Mouse (Mus musculus) limb, embryonic 14.5 days (tissue): ENCODE measurements at regions not wholly inside any gene's neighbourhood (a gene's known extent, or its start where the extent isn't known, plus 50 kb on each side); places are given as distances from the start of the nearest gene placed in this dataset.

Experiments used
- ATAC-seq: fragments of 200-750 bp; cut with Nextera tagmentation; 2 replicates; pipeline ENCODE4 v1.8.0; 2017; ENCODE audit warnings: low read depth, moderate number of reproducible peaks, moderate TSS enrichment; ENCODE audit not compliant: low FRiP score
- DNase-seq: peaks from one replicate; pipeline ENCODE4 v3.0.0-alpha.2; 2015; ENCODE audit warnings: low spot score
- H3K27ac ChIP-seq: fragments of 300-500 bp; sonication (generic); replicated peaks from 2 replicates; pipeline ENCODE4 v1.5.1; 2014; ENCODE audit warnings: low read depth, mild to moderate bottlenecking, low read length, moderate library complexity, mixed read lengths
- H3K27me3 ChIP-seq: fragments of 300-500 bp; sonication (generic); 2 replicates; pipeline ENCODE4 v1.6.1; 2014; ENCODE audit warnings: low read length, mixed read lengths; ENCODE audit not compliant: control insufficient read depth, insufficient read depth
- H3K36me3 ChIP-seq: fragments of 300-500 bp; sonication (generic); 2 replicates; pipeline ENCODE4 v1.6.1; 2014; ENCODE audit warnings: mild to moderate bottlenecking, low read length, moderate library complexity, mixed read lengths; ENCODE audit not compliant: control insufficient read depth, insufficient read depth
- H3K4me1 ChIP-seq: fragments of 300-500 bp; sonication (generic); 2 replicates; pipeline ENCODE4 v1.6.1; 2014; ENCODE audit warnings: antibody characterized with exemption, low read length, mixed read lengths; ENCODE audit not compliant: control insufficient read depth, insufficient read depth
- H3K4me2 ChIP-seq: fragments of 300-500 bp; sonication (generic); replicated peaks from 2 replicates; pipeline ENCODE4 v1.6.1; 2014; ENCODE audit warnings: low read depth, mild to moderate bottlenecking, low read length, moderate library complexity; ENCODE audit not compliant: severe bottlenecking
- H3K4me3 ChIP-seq: fragments of 300-500 bp; sonication (generic); replicated peaks from 2 replicates; pipeline ENCODE4 v1.5.1; 2014; ENCODE audit warnings: low read length
- H3K9ac ChIP-seq: fragments of 300-500 bp; sonication (generic); 2 replicates; pipeline ENCODE4 v1.6.1; 2014; ENCODE audit warnings: mild to moderate bottlenecking, low read depth, low read length, moderate library complexity; ENCODE audit not compliant: severe bottlenecking
- H3K9me3 ChIP-seq: fragments of 300-500 bp; sonication (generic); 2 replicates; pipeline ENCODE4 v1.6.1; 2016; ENCODE audit warnings: low read length; ENCODE audit not compliant: control insufficient read depth
- POLR2A ChIP-seq: fragments of 200-500 bp; IDR thresholded peaks from 2 replicates; pipeline ENCODE4 v1.8.0; 2012; ENCODE audit warnings: inconsistent platforms, mild to moderate bottlenecking, moderate library complexity, borderline replicate concordance; ENCODE audit not compliant: insufficient read depth, insufficient read length; ENCODE audit errors: extremely low read depth
- WGBS: fragments of 180-500 bp; shearing (Covaris S2); extraction: QIAGEN DNeasy Blood & Tissue Kit; methylation state at CpG from one replicate; pipeline ENCODE4 v1.1.7; 2014; 5-methylcytosine and 5-hydroxymethylcytosine counted together

GRCm38 (mm10) chr8:10785801-10786200 lies 222.5 kb downstream of the Irs2 start:
- 68% methylated on average over 4 of the region's 4 CpGs for WGBS
- Histone ChIP-seq H3K36me3 (no peaks in the 10 kb centered on the region), H3K4me2 (no peak overlapping the region), H3K27me3 (no peaks in the 10 kb centered on the region), H3K4me3 (no peak overlapping the region), H3K4me1 (no peaks in the 10 kb centered on the region), H3K27ac (no peak overlapping the region), H3K9ac (no peak overlapping the region), H3K9me3 (no peaks in the 10 kb centered on the region)
- TF ChIP-seq POLR2A, result no peak
- no peak for DNase-seq
- ATAC-seq, result no peak

- Histone ChIP-seq H3K4me3 (no peak overlapping the region), H3K4me2 (no peak overlapping the region), H3K9ac (no peak overlapping the region), H3K9me3 (no peaks in the 10 kb centered on the region), H3K4me1 (no peaks in the 10 kb centered on the region), H3K36me3 (no peaks in the 10 kb centered on the region), H3K27me3 (no peaks in the 10 kb centered on the region), H3K27ac (no peak overlapping the region)
- no peak for ATAC-seq
- TF ChIP-seq POLR2A, result no peak
- WGBS, result 95% methylated on average over 4 of the region's 4 CpGs
- no peak for DNase-seq
Measured at GRCm38 (mm10) chr8:10785311-10785710, 222.9 kb downstream of the Irs2 start.

GRCm38 (mm10) chr8:10784481-10784880 lies 223.8 kb downstream of the Irs2 start:
- no peaks in the 10 kb centered on the region for H3K27me3 ChIP-seq
- DNase-seq, result no peak

GRCm38 (mm10) chr8:10781860-10782259 lies 226.4 kb downstream of the Irs2 start:
- H3K4me1 ChIP-seq, result no peaks in the 10 kb centered on the region
- H3K36me3 ChIP-seq, result no peaks in the 10 kb centered on the region
- H3K4me2 ChIP-seq, result no peak overlapping the region
- 91% methylated on average over 6 of the region's 6 CpGs for WGBS
- no peaks in the 10 kb centered on the region for H3K9me3 ChIP-seq
- no peaks in the 10 kb centered on the region for H3K27me3 ChIP-seq
- DNase-seq, result no peak
- no peak overlapping the region for H3K9ac ChIP-seq
- H3K4me3 ChIP-seq, result no peak overlapping the region
- ATAC-seq, result no peak
- TF ChIP-seq POLR2A, result no peak
- H3K27ac ChIP-seq, result no peak overlapping the region

More at GRCm38 (mm10) chr8:10784481-10784880, 223.8 kb downstream of the Irs2 start:
- Histone ChIP-seq H3K4me1 (no peaks in the 10 kb centered on the region), H3K4me3 (no peak overlapping the region), H3K9ac (no peak overlapping the region), H3K9me3 (no peaks in the 10 kb centered on the region), H3K4me2 (no peak overlapping the region), H3K36me3 (no peaks in the 10 kb centered on the region), H3K27ac (no peak overlapping the region)
- no peak for ATAC-seq
- WGBS, result 53% methylated on average over 1 of the region's 1 CpGs
- TF ChIP-seq POLR2A, result no peak

- no peak overlapping the region for H3K4me2 ChIP-seq
- 87% methylated on average over 7 of the region's 7 CpGs for WGBS
- H3K4me3 ChIP-seq, result no peak overlapping the region
- no peak overlapping the region for H3K27ac ChIP-seq
- H3K27me3 ChIP-seq, result no peaks in the 10 kb centered on the region
- no peak overlapping the region for H3K9ac ChIP-seq
- DNase-seq (no peak), ATAC-seq (no peak)
- H3K4me1 ChIP-seq, result peaks cover 13% of the 10 kb centered on the region
- H3K36me3 ChIP-seq, result no peaks in the 10 kb centered on the region
- no peak for TF ChIP-seq POLR2A
- no peaks in the 10 kb centered on the region for H3K9me3 ChIP-seq
Measured at GRCm38 (mm10) chr8:10779636-10780035, 228.6 kb downstream of the Irs2 start.

- DNase-seq (peak; percentile 72), ATAC-seq (peak; percentile 89)
- no peak for TF ChIP-seq POLR2A
- no peaks in the 10 kb centered on the region for H3K27me3 ChIP-seq
- H3K27ac ChIP-seq, result 0 out of 2 replicates have a peak overlapping the region, but pooled peaks have one; percentile 45
- WGBS, result 14% methylated on average over 8 of the region's 8 CpGs
- no peaks in the 10 kb centered on the region for H3K9me3 ChIP-seq
- no peak overlapping the region for H3K4me2 ChIP-seq
- H3K4me1 ChIP-seq, result peaks cover 23% of the 10 kb centered on the region
- no peaks in the 10 kb centered on the region for H3K36me3 ChIP-seq
- no peak overlapping the region for H3K4me3 ChIP-seq
- no peak overlapping the region for H3K9ac ChIP-seq
Measured at GRCm38 (mm10) chr8:10775202-10776010, 232.9 kb downstream of the Irs2 start.
